Comparison of ENCODE assay signal across 8 mouse cellular contexts in genomic region chr2:118972687-118973376, GRCm38 (mm10). TPM values are rescaled to one million over a fixed set of nuclear protein-coding genes. Genes with fewer than 3 reads are reported as not detected.
DNase-seq lines count a peak whose midpoint lies in the region; ATAC-seq and TF ChIP-seq lines count a peak whose summit lies in the region.

No protein-coding gene starts in this region.

- peak overlapping the region; percentile 92 for H3K9ac ChIP-seq in MEL (ENCODE audit: control insufficient read depth, low read depth, low read length, poor library complexity, severe bottlenecking)
- peak overlapping the region; percentile 58 for H3K9ac ChIP-seq in forebrain, embryonic 16.5 days (replicated peaks; ENCODE audit: low read depth, low read length)
- peak overlapping the region; percentile 43 for H3K9ac ChIP-seq in neural tube, embryonic 15.5 days (replicated peaks)

- H3K79me2 ChIP-seq in MEL (ENCODE audit: control insufficient read depth, insufficient read depth, low read length, poor library complexity) = peaks cover 2% of the 10 kb centered on the region; the same call in 1 of the 2 replicates

- TF ChIP-seq POLR2A in MEL (IDR thresholded peaks at IDR 0.05; ENCODE audit: control insufficient read depth in 1 of 2, insufficient read depth in 1 of 2, low read depth in 1 of 2, low read length in 2 of 2, poor library complexity in 1 of 2) = peak; percentile 68 to 81
- no peak for TF ChIP-seq POLR2A in lung, adult 2 months (IDR thresholded peaks at IDR 0.05; ENCODE audit: borderline replicate concordance, extremely low read depth, low read depth, low read length)

- peaks cover 0 to 7% of the 10 kb centered on the region in 2 experiments; a peak in 2 of 4 replicates for H3K36me3 ChIP-seq in MEL (ENCODE audit: control insufficient read depth in 1 of 2, insufficient read depth in 2 of 2, low read length in 2 of 2)
- no peaks in the 10 kb centered on the region for H3K36me3 ChIP-seq in forebrain, embryonic 16.5 days (ENCODE audit: control insufficient read depth, insufficient read depth)
- H3K36me3 ChIP-seq in neural tube, embryonic 15.5 days = no peaks in the 10 kb centered on the region

- H3K27me3 ChIP-seq in MEL (ENCODE audit: control insufficient read depth in 1 of 2, insufficient read depth in 2 of 2, low read length in 2 of 2) = no peaks in the 10 kb centered on the region
- peaks cover 28% of the 10 kb centered on the region for H3K27me3 ChIP-seq in forebrain, embryonic 16.5 days (replicated peaks; ENCODE audit: control insufficient read depth, insufficient read depth, low read length)
- peaks cover 31% of the 10 kb centered on the region for H3K27me3 ChIP-seq in neural tube, embryonic 15.5 days (replicated peaks)

- intact Hi-C loops in heart, postnatal 36 days (cut with DNase I) = loop anchor here (2.0 kb wide), 1 partner anchor 68 kb away; no protein-coding TSS in a partner anchor

- H3K4me3 ChIP-seq in MEL (ENCODE audit: control insufficient read depth in 1 of 2, insufficient read depth in 1 of 2, low read depth in 2 of 2, low read length in 2 of 2) = peak overlapping the region; percentile 70 to 76
- peak overlapping the region; percentile 43 for H3K4me3 ChIP-seq in forebrain, embryonic 16.5 days (replicated peaks; ENCODE audit: low read length)
- H3K4me3 ChIP-seq in layer of hippocampus, adult 2 months = peak overlapping the region; percentile 44
- H3K4me3 ChIP-seq in lung, adult 2 months (replicated peaks; ENCODE audit: extremely low read depth, low read depth, low read length) = peak overlapping the region; percentile 37
- H3K4me3 ChIP-seq in neural tube, embryonic 15.5 days (replicated peaks) = peak overlapping the region; percentile 37

- H3K9me3 ChIP-seq in MEL (replicated peaks; ENCODE audit: insufficient read depth, low read length) = no peaks in the 10 kb centered on the region
- H3K9me3 ChIP-seq in forebrain, embryonic 16.5 days (ENCODE audit: control insufficient read depth, low read length) = no peaks in the 10 kb centered on the region
- H3K9me3 ChIP-seq in neural tube, embryonic 15.5 days (replicated peaks) = no peaks in the 10 kb centered on the region

- H3K4me1 ChIP-seq in MEL (ENCODE audit: control insufficient read depth in 1 of 2, insufficient read depth in 2 of 2, low read length in 2 of 2) = peaks cover 6 to 17% of the 10 kb centered on the region in 2 experiments
- H3K4me1 ChIP-seq in forebrain, embryonic 16.5 days (replicated peaks; ENCODE audit: control insufficient read depth, insufficient read depth, low read length) = peaks cover 19% of the 10 kb centered on the region
- H3K4me1 ChIP-seq in lung, adult 2 months (ENCODE audit: control insufficient read depth, insufficient read depth, low read length) = peaks cover 10% of the 10 kb centered on the region; the same call in 1 of the 2 replicates
- peaks cover 21% of the 10 kb centered on the region for H3K4me1 ChIP-seq in neural tube, embryonic 15.5 days

- peak; percentile 92 for DNase-seq in MEL (ENCODE audit: low read depth, low spot score)
- DNase-seq in cerebellum, adult 18-20 months = peak; percentile 84 to 92
- DNase-seq in heart, postnatal 36 days = peak; percentile 89 to 90
- peak; percentile 86 to 87 for DNase-seq in layer of hippocampus, adult 2 months (ENCODE audit: low spot score in 2 of 2)
- DNase-seq in lung, adult 2 months = peak; percentile 82
- peak; percentile 89 for DNase-seq in testis, postnatal 10 days (ENCODE audit: low spot score)

- peak; percentile 54 for ATAC-seq in forebrain, embryonic 16.5 days
- peak; percentile 56 for ATAC-seq in neural tube, embryonic 15.5 days (ENCODE audit: low FRiP score)

- WGBS in forebrain, embryonic 16.5 days = under 1% methylated on average over 33 of the region's 33 CpGs
- WGBS in lung, adult 2 months = 2% methylated on average over 33 of the region's 33 CpGs
- under 1% methylated on average over 33 of the region's 33 CpGs for WGBS in neural tube, embryonic 15.5 days

- peak in 1 of 2 experiments; percentile 40; a peak in 1 of 4 replicates for TF ChIP-seq EP300 in MEL (IDR thresholded peaks at IDR 0.05; ENCODE audit: low read depth in 1 of 2, low read length in 2 of 2)

- peak overlapping the region; percentile 56 for H3K27ac ChIP-seq in MEL (ENCODE audit: control insufficient read depth, low read depth, low read length)
- no peak overlapping the region for H3K27ac ChIP-seq in forebrain, embryonic 16.5 days (ENCODE audit: low read length)
- H3K27ac ChIP-seq in layer of hippocampus, adult 2 months = no peak overlapping the region
- H3K27ac ChIP-seq in neural tube, embryonic 15.5 days (replicated peaks) = no peak overlapping the region

- TF ChIP-seq RAD21 in MEL (IDR thresholded peaks at IDR 0.05; ENCODE audit: low read depth, low read length) = peak; percentile 58

- peak overlapping the region; percentile 85 for H3K4me2 ChIP-seq in forebrain, embryonic 16.5 days (ENCODE audit: low read length)
- peak overlapping the region; percentile 67 for H3K4me2 ChIP-seq in neural tube, embryonic 15.5 days

- peak; percentile 72 to 86 (median 85) for TF ChIP-seq CTCF in MEL (IDR thresholded peaks at IDR 0.05 in 2 of 3, conservative IDR thresholded peaks at IDR 0.05 in 1 of 3; ENCODE audit: control insufficient read depth in 1 of 3, insufficient read depth in 1 of 3, low read depth in 2 of 3, low read length in 3 of 3, poor library complexity in 1 of 3, severe bottlenecking in 1 of 3)
- peak; percentile 99 for TF ChIP-seq CTCF in layer of hippocampus, adult 2 months (conservative IDR thresholded peaks at IDR 0.05)
- TF ChIP-seq CTCF in lung, adult 2 months (IDR thresholded peaks at IDR 0.05; ENCODE audit: insufficient read depth, low read length) = peak; percentile 50

TF ChIP-seq in MEL, 35 proteins besides CTCF, POLR2A, EP300 and RAD21 (continues in another document):
- peak; percentile 90 for TF ChIP-seq SIN3A (IDR thresholded peaks at IDR 0.05; ENCODE audit: low read length)
- peak; percentile 75 for TF ChIP-seq NELFE (IDR thresholded peaks at IDR 0.05; ENCODE audit: low read depth, low read length)
- TF ChIP-seq MAX (IDR thresholded peaks at IDR 0.05; ENCODE audit: low read length) = peak; percentile 82
- 0 out of 2 replicates have a peak, but pooled peaks have one; percentile 4 for TF ChIP-seq GATA1 (IDR thresholded peaks at IDR 0.05; ENCODE audit: low read depth, low read length)
- peak; percentile 56; the same call in 1 of the 2 replicates for TF ChIP-seq BHLHE40 (IDR thresholded peaks at IDR 0.05; ENCODE audit: borderline replicate concordance, low read depth, low read length)
- TF ChIP-seq KAT2A (conservative IDR thresholded peaks at IDR 0.05; ENCODE audit: low read depth, low read length) = no peak
- TF ChIP-seq ETS1 (IDR thresholded peaks at IDR 0.05; ENCODE audit: low read depth, low read length) = peak; percentile 28; the same call in 1 of the 2 replicates
- no peak for TF ChIP-seq MAZ (IDR thresholded peaks at IDR 0.05; ENCODE audit: low read depth, low read length)
- TF ChIP-seq RCOR1 (IDR thresholded peaks at IDR 0.05; ENCODE audit: low read depth, low read length) = no peak
- no peak for TF ChIP-seq CHD2 (IDR thresholded peaks at IDR 0.05; ENCODE audit: low read length)
- TF ChIP-seq MXI1 (IDR thresholded peaks at IDR 0.05; ENCODE audit: low read depth, low read length) = peak; percentile 91
- TF ChIP-seq HCFC1 (IDR thresholded peaks at IDR 0.05; ENCODE audit: low read depth, low read length) = peak; percentile 63
- peak; percentile 64 for TF ChIP-seq MYC (IDR thresholded peaks at IDR 0.05; ENCODE audit: low read depth, low read length)
- 0 out of 2 replicates have a peak, but pooled peaks have one; percentile 36 for TF ChIP-seq TBP (IDR thresholded peaks at IDR 0.05; ENCODE audit: low read depth, low read length)
- no peak for TF ChIP-seq MEF2A (IDR thresholded peaks at IDR 0.05; ENCODE audit: extremely low read depth, insufficient replicate concordance, low read depth, low read length, poor library complexity, severe bottlenecking)
- TF ChIP-seq ZC3H11A (IDR thresholded peaks at IDR 0.05; ENCODE audit: low read depth, low read length) = peak; percentile 49; the same call in 1 of the 2 replicates
- TF ChIP-seq NRF1 (IDR thresholded peaks at IDR 0.05; ENCODE audit: insufficient read depth, low read depth, low read length, poor library complexity, severe bottlenecking) = peak; percentile 65
- no peak for TF ChIP-seq ZMIZ1 (IDR thresholded peaks at IDR 0.05; ENCODE audit: low read depth, low read length)
- TF ChIP-seq GABPA (IDR thresholded peaks at IDR 0.05; ENCODE audit: low read depth, low read length) = no peak
- TF ChIP-seq MAFK (IDR thresholded peaks at IDR 0.05; ENCODE audit: borderline replicate concordance, low read depth, low read length) = no peak
- no peak for TF ChIP-seq JUND (IDR thresholded peaks at IDR 0.05; ENCODE audit: low read depth, low read length)
- TF ChIP-seq ELF1 (IDR thresholded peaks at IDR 0.05; ENCODE audit: low read depth, low read length) = peak; percentile 84
- TF ChIP-seq ZNF384 (IDR thresholded peaks at IDR 0.05; ENCODE audit: low read depth, low read length) = peak; percentile 61
- peak; percentile 9; the same call in 1 of the 2 replicates for TF ChIP-seq E2F4 (IDR thresholded peaks at IDR 0.05; ENCODE audit: borderline replicate concordance, low read depth, low read length)
- 0 out of 2 replicates have a peak, but pooled peaks have one; percentile 49 for TF ChIP-seq POLR2AphosphoS2 (IDR thresholded peaks at IDR 0.05; ENCODE audit: low read length)

RNA-seq across cellular contexts. Expression of gene Chst14, which starts 46.5 kb away (rescaled TPM):
- 2.1 and 2.2 TPM in 2 replicates for total RNA-seq in MEL (2012; rRNA removed)
- polyA plus RNA-seq in MEL (2012; ENCODE audit: insufficient read depth in 1 of 2, insufficient read length in 2 of 2, low read depth in 1 of 2, low replicate concordance in 2 of 2, missing spikeins in 1 of 2) = 1 to 10 TPM in 1 of 2 experiments, not detected in 1; 5.0 TPM
- 5.4 and 6.1 TPM in 2 replicates for polyA plus RNA-seq in forebrain, embryonic 16.5 days (2015; fragmentation: Nextera tagmentation; extraction: Ambion mirVana)
- total RNA-seq in heart, postnatal 36 days (2021) = 1 to 10 TPM; 9.1 to 9.3 TPM
- 1 to 10 TPM; 2.5 to 3.0 TPM for total RNA-seq in layer of hippocampus, adult 2 months (2021)
- polyA plus RNA-seq in lung, adult 2 months (2012; rRNA removed) = 22.3 and 28.4 TPM in 2 replicates
- 6.1 and 9.3 TPM in 2 replicates for polyA plus RNA-seq in neural tube, embryonic 15.5 days (2015; fragmentation: Nextera tagmentation; extraction: Ambion mirVana)

RNA-seq across cellular contexts. Expression of gene Ccdc32, which starts 56.4 kb away (rescaled TPM):
- 14.8 and 18.7 TPM in 2 replicates for total RNA-seq in MEL (2012; rRNA removed)
- 10 to 100 TPM in 1 of 2 experiments, not detected in 1; 15.0 TPM for polyA plus RNA-seq in MEL (2012; ENCODE audit: insufficient read depth in 1 of 2, insufficient read length in 2 of 2, low read depth in 1 of 2, low replicate concordance in 2 of 2, missing spikeins in 1 of 2)
- 41.6 and 46.1 TPM in 2 replicates for polyA plus RNA-seq in forebrain, embryonic 16.5 days (2015; fragmentation: Nextera tagmentation; extraction: Ambion mirVana)
- total RNA-seq in heart, postnatal 36 days (2021) = 10 to 100 TPM; 10.4 to 11.2 TPM
- total RNA-seq in layer of hippocampus, adult 2 months (2021) = 10 to 100 TPM; 53.2 to 53.6 TPM
- polyA plus RNA-seq in lung, adult 2 months (2012; rRNA removed) = 5.8 and 7.5 TPM in 2 replicates
- polyA plus RNA-seq in neural tube, embryonic 15.5 days (2015; fragmentation: Nextera tagmentation; extraction: Ambion mirVana) = 40.7 and 41.2 TPM in 2 replicates
